Mouse (Mus musculus) cortical plate, adult 2 months (tissue): Measurements from ENCODE around the gene Gabrg3. TPM values are rescaled to one million over a fixed set of nuclear protein-coding genes. Genes with fewer than 3 reads are reported as not detected.

Source experiments
- H3K27ac ChIP-seq: fragments of 200-500 bp; 2 replicates; pipeline ENCODE4 v1.5.1; 2012; ENCODE audit warnings: low read length, control low read depth, inconsistent platforms; ENCODE audit not compliant: insufficient read depth
- H3K4me1 ChIP-seq: fragments of 200-500 bp; 2 replicates; pipeline ENCODE4 v1.6.1; 2011; ENCODE audit warnings: low read length; ENCODE audit not compliant: control insufficient read depth, insufficient read depth
- H3K4me3 ChIP-seq: fragments of 200-500 bp; 2 replicates; pipeline ENCODE4 v1.5.1; 2011; ENCODE audit warnings: mild to moderate bottlenecking, low read length, control low read depth; ENCODE audit not compliant: insufficient read depth
- CTCF ChIP-seq: fragments of 200-500 bp; IDR thresholded peaks from 2 replicates; pipeline ENCODE4 v1.5.1; 2011; ENCODE audit warnings: mild to moderate bottlenecking, control low read depth, low read length; ENCODE audit not compliant: insufficient read depth; ENCODE audit errors: extremely low read depth
- POLR2A ChIP-seq: fragments of 200-500 bp; IDR thresholded peaks from 2 replicates; pipeline ENCODE4 v1.6.1; 2011; ENCODE audit warnings: mild to moderate bottlenecking, low read length, control low read depth; ENCODE audit not compliant: insufficient read depth; ENCODE audit errors: extremely low read depth
- polyA plus RNA-seq: library from polyadenylated mRNA; depleted of rRNA; stranded (reverse); fragments of >200 nt; gene quantifications from 2 replicates; pipeline ENCODE4 v1.2.3, GENCODE M21; 2012

Gene Gabrg3
- polyA plus RNA-seq, 1 experiment: 11.8 TPM

DNA sequence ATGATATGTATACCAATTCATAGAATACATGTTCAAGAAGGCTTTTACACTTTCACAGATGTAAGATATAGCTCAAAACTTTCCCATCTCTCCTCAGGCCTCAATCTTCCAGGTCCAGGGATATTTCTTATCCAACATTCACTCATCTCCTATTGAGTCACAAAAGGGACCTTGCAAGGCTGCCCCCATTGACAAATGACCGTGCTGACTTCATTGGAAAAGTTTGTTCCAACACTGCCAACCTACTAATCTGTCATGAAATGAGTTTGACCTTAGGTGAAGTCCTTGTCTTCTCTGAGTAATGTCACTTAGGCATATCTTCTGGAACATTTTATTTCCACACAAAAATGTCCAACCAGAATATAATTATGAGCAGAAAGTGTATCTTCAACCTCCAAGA lies 64.9 kb downstream of the Gabrg3 start:
- Histone ChIP-seq H3K4me3 (no peak overlapping the region), H3K27ac (no peak overlapping the region), H3K4me1 (peaks cover 2% of the 10 kb centered on the region; the same call in 1 of the 2 replicates)
- TF ChIP-seq POLR2A: no peak
- TF ChIP-seq CTCF: no peak

DNA sequence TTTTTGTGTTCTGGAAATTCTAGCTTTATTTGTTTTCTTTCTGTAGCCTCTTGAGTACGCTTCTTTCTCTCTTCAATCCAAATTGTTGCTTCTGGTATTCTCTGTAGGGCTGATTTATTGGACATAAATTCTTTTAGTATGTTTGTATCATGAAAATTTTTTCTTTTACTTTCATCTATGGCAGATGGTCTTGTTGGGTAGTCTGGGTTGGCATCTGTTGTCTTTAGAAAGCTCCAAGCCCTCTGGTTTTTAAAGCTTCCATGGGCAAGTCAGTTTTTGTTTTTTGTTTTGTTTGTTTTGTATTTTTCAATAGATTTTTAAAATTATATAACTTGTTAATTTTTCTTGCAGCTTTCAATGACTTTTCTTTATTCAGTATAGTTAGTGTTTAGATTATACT lies 72.0 kb downstream of the Gabrg3 start:
- no peak overlapping the region for H3K27ac ChIP-seq
- no peak for TF ChIP-seq POLR2A
- TF ChIP-seq CTCF: no peak

DNA sequence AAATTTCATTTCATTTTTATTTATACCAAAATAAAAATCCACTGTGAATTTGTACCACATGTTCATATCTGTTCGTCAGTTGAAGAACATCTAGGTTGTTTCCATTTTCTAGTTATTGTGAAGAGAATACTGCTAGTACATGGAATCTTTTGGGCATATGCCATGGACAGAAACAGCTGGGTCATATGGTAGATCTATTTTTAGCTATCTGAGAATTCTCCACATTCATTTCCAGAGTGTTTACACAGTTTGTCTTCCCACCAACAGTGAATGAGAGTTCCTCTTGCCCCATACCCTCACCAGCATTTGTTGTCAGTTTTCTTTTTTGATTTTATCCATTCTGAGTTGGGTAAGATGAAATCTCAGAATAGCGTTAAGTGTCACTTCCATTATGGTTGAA lies 75.0 kb downstream of the Gabrg3 start:
- Histone ChIP-seq H3K4me1 (peaks cover 3% of the 10 kb centered on the region; the same call in 1 of the 2 replicates), H3K27ac (no peak overlapping the region), H3K4me3 (no peak overlapping the region)
- TF ChIP-seq CTCF: no peak
- TF ChIP-seq POLR2A: no peak

More for the DNA sequence above, 72.0 kb downstream of the Gabrg3 start:
- H3K4me3 ChIP-seq: no peak overlapping the region
- H3K4me1 ChIP-seq: no peaks in the 10 kb centered on the region; the same call in 1 of the 2 replicates

DNA sequence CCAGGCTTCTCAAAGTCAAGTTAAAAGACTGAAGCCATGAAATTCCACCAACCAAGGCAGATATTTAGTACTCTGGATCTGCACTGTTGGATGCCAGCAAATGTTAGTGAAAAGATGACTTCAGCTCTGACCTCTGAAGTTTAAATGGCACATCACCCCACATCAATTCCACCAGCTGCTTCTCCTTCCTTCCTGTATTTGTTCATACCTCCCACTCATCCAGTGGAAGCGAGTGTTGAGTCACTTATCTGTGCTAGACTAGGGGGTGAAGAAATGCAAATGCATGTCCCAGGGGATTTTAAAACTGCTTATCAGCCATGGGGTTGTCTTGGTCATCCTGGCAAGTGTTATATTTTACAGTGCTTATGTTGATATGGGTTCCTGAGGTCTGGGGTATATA lies 79.7 kb downstream of the Gabrg3 start:
- no peak overlapping the region for H3K4me3 ChIP-seq
- peaks cover 3% of the 10 kb centered on the region; the same call in 1 of the 2 replicates for H3K4me1 ChIP-seq
- TF ChIP-seq CTCF: no peak
- TF ChIP-seq POLR2A: no peak
- H3K27ac ChIP-seq: no peak overlapping the region

DNA sequence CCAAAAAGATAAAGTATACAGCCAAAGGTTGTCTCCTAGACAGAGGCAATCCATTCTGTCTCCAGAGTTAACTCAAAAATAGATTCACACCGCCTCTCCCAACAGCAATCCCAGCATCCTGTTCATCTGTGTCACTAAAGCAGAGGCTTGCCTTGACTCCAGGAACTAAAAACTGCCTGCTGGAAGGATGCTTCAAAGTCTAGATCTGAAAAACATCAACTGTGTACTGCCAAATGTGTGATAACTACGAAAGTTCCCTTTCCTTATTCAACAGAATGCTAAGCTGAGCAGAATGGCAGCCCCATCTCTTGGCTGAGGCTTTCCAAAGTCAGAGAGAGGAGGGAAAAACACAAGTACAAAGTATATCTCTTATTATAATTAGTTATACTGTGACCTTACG lies 90.3 kb downstream of the Gabrg3 start:
- H3K4me3 ChIP-seq: no peak overlapping the region
- H3K27ac ChIP-seq: no peak overlapping the region
- H3K4me1 ChIP-seq: no peaks in the 10 kb centered on the region
- TF ChIP-seq CTCF (no peak), POLR2A (no peak)

DNA sequence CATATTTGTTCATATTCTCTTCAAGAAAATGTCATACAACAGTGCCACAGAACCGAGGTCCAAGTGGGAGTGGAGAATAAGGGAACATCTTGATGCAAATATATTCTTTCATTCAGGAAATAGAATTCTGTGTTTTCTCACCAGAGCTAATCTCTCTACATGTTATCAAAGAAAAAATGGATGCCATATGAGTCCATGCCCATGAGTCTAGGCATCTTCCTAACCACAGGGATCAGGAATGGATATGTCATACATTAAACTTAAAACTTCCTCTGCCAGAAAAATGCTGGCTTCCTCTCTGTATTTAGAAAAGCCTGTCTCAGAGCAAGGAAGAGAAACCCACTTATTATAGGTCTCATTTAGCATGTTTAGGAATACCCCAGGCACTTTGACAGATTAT lies 92.9 kb downstream of the Gabrg3 start:
- Histone ChIP-seq H3K4me3 (no peak overlapping the region), H3K4me1 (no peaks in the 10 kb centered on the region), H3K27ac (no peak overlapping the region)
- TF ChIP-seq CTCF (no peak), POLR2A (no peak)

DNA sequence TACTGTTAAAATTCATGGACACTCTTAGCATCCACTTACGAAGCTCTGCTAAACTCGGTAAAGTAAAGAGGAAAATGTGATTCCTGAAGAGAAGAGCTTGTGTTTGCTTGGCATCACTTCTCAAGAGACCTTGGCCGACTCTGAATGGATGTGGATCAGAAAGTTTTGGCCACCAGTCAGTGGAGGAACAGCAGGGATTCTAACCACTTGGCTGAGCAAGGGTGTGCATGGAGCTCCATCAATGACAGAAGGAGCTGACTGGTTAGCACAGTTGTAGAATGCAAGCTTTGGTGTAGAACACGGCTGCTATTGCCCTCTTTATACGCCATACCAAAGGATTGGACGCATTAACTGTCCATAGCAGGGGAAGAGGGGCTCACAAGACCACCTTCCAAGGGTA lies 93.4 kb downstream of the Gabrg3 start:
- Histone ChIP-seq H3K4me1 (no peaks in the 10 kb centered on the region), H3K27ac (no peak overlapping the region), H3K4me3 (no peak overlapping the region)
- TF ChIP-seq POLR2A (no peak), CTCF (no peak)

DNA sequence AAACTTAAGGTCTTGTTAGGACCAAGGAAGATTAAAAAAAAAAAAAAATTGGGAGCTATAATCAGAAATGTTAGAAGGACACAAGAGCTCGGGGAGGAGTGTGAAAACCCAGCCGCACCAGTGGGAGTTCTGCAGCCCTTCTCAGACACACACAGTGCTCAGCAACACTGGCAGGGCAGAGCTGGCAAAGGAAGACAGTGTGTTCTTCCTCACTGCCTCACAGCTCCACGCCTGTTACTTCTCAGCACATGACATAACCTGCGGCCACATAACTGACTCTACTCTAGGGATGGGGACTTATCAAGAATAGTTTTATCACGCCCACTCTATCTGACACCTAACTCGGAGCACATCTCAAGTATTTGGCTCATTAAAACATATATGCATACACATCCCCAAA lies 103.8 kb downstream of the Gabrg3 start:
- no peak overlapping the region for H3K4me3 ChIP-seq
- H3K4me1 ChIP-seq: peaks cover 2% of the 10 kb centered on the region; the same call in 1 of the 2 replicates
- TF ChIP-seq CTCF (no peak), POLR2A (no peak)
- H3K27ac ChIP-seq: no peak overlapping the region

DNA sequence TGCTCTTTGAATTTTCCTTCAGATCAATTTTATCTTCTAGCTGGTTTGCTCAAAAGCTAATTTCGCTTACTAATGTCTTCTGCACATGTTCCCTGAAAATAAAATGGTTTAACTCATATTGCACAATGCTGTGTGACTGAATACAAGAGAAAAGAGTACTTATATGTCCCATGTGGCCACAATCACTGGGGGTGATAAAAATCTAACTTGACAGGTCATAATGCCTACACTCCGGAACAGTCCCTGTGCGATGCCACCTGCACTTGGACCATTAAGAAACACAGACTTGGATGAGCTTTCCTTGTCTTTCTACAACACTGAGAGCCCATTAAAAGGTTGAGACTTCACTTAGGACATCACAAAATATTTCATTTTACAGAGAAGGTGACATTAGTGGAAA lies 108.1 kb downstream of the Gabrg3 start:
- H3K27ac ChIP-seq: no peak overlapping the region
- H3K4me1 ChIP-seq: peaks cover 5% of the 10 kb centered on the region
- no peak overlapping the region for H3K4me3 ChIP-seq
- no peak for TF ChIP-seq POLR2A
- TF ChIP-seq CTCF: no peak

DNA sequence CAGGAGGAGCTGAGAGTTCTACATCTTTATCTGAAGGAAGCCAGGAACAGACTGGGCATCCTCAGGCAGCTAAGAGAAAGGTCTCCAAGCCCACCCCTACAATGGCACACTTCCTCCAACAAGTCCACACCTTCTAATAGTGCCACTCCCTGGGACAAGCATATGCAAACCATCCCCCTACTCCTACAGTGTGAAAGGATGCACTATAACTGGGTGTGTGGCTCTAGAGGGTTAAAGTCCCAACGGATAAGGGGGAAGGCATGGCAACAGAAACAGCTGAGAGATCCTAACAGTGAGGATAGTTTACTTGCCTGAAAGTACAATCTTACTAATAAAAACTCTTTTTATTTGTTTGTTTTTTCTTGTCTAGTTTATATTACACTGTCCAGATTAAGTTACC lies 126.8 kb downstream of the Gabrg3 start:
- no peaks in the 10 kb centered on the region for H3K4me1 ChIP-seq
- no peak for TF ChIP-seq POLR2A
- no peak for TF ChIP-seq CTCF
- H3K4me3 ChIP-seq: no peak overlapping the region
- no peak overlapping the region for H3K27ac ChIP-seq

DNA sequence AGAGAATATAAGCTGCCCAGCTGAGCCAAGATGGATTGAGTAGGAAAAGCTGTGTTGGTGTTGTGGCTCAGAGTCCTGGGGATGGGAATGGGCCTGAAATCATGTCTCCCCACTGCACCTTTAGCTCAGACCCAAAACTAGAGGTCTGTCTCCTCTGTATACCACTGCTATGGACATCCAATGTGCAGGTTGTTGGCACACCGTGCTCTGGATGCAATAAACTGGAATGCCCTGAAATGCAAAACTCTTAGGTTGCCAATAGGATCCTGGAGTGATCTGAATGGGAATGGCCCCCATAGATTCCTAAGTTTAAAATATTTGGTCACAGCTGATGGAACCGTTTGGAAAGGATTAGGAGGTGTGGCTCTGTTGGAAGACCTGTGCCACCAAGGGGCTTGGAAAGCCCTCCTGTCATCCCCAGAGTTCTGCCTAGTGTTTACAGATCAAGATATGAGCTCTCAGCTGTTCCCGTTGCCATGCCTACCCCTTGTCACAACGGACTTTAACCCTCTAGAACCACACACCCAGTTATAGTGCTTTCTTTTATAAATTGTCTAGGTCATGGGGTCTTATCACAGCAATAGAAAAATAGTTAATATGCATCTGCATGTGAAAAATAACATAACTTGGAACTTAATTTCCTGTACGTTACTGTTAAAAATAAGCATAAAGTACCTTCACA lies 128.0 kb downstream of the Gabrg3 start:
- Histone ChIP-seq H3K4me3 (no peak overlapping the region), H3K4me1 (no peaks in the 10 kb centered on the region), H3K27ac (no peak overlapping the region)
- TF ChIP-seq POLR2A (no peak), CTCF (no peak)
